Mouse (Mus musculus): ENCODE results near the gene Ap1m1. TPM values are rescaled to one million over a fixed set of nuclear protein-coding genes. Genes with fewer than 3 reads are reported as not detected.

Ap1m1 gene
- total RNA-seq, 2 experiments from 2014 or later = 21.0 to 22.2 TPM

- no peak for DNase-seq
These were observed 55.3 kb downstream of the Ap1m1 start for GRCm38 (mm10) chr8:72295125-72295524.

GRCm38 (mm10) chr8:72295679-72296078 is 55.9 kb downstream of the Ap1m1 start:
- DNase-seq = peak; percentile 92

GRCm38 (mm10) chr8:72296561-72296960 is 56.7 kb downstream of the Ap1m1 start:
- DNase-seq = no peak

GRCm38 (mm10) chr8:72298928-72299327 is 59.1 kb downstream of the Ap1m1 start:
- DNase-seq = no peak

GRCm38 (mm10) chr8:72300654-72301400 is 61.0 kb downstream of the Ap1m1 start:
- no peak for DNase-seq

- no peak for DNase-seq
These were observed 61.7 kb downstream of the Ap1m1 start for GRCm38 (mm10) chr8:72301497-72301896.

GRCm38 (mm10) chr8:72302986-72303612 is 63.3 kb downstream of the Ap1m1 start:
- DNase-seq = peak; percentile 45

- DNase-seq = peak; percentile 86
These were observed 63.8 kb downstream of the Ap1m1 start for GRCm38 (mm10) chr8:72303633-72304032.

GRCm38 (mm10) chr8:72305210-72305905 is 65.5 kb downstream of the Ap1m1 start, which contains the start of gene Gm10282:
Gene Gm10282 (minus strand): TSS chr8:72305260.
- DNase-seq = no peak

GRCm38 (mm10) chr8:72306913-72307312 is 67.1 kb downstream of the Ap1m1 start:
- DNase-seq = no peak

Other genes starting within 250 kb of the Ap1m1 start
- gene Cyp4f18, start 230.4 kb upstream of the Ap1m1 start, total RNA-seq (2021) = under 1 TPM; 0.36 to 0.40 TPM
- not detected for gene Olfr372, start 198.8 kb upstream of the Ap1m1 start, total RNA-seq (2021)
- gene Olfr373, start 156.8 kb upstream of the Ap1m1 start, total RNA-seq (2021) = not detected
- gene Olfr374, start 133.0 kb upstream of the Ap1m1 start, total RNA-seq (2021) = not detected
- gene Tpm4, start 105.0 kb upstream of the Ap1m1 start, total RNA-seq (2021) = 10 to 100 TPM; 41.3 to 53.8 TPM
- gene Rab8a, start 78.8 kb upstream of the Ap1m1 start, total RNA-seq (2021) = 10 to 100 TPM in 1 of 2 experiments, 1 to 10 TPM in 1; 9.7 to 11.4 TPM
- not detected for gene Hsh2d, start 50.4 kb upstream of the Ap1m1 start, total RNA-seq (2021)
- gene Cib3, start 27.2 kb upstream of the Ap1m1 start, total RNA-seq (2021) = not detected
- gene Gm11034, start 26.4 kb upstream of the Ap1m1 start, total RNA-seq (2021) = not detected
- 10 to 100 TPM in 1 of 2 experiments, 1 to 10 TPM in 1; 8.8 to 11.9 TPM for gene Fam32a, start 20.3 kb upstream of the Ap1m1 start, total RNA-seq (2021)
- 1 to 10 TPM; 2.0 to 3.7 TPM for gene Gm10282, start 65.2 kb downstream of the Ap1m1 start, total RNA-seq (2021)
- 10 to 100 TPM; 16.1 to 17.4 TPM for gene Klf2, start 79.0 kb downstream of the Ap1m1 start, total RNA-seq (2021)
- gene Eps15l1, start 181.4 kb downstream of the Ap1m1 start, total RNA-seq (2021) = 10 to 100 TPM; 22.7 to 23.9 TPM
- 1 to 10 TPM; 2.1 to 2.5 TPM for gene Calr3, start 203.9 kb downstream of the Ap1m1 start, total RNA-seq (2021)
- gene 1700030K09Rik, start 203.9 kb downstream of the Ap1m1 start, total RNA-seq (2021) = 1 to 10 TPM; 2.9 to 3.2 TPM
- 10 to 100 TPM; 21.1 to 26.0 TPM for gene Cherp, start 235.2 kb downstream of the Ap1m1 start, total RNA-seq (2021)